Mouse (Mus musculus) kidney, adult 9 months (tissue): Measurements from ENCODE around the gene Clasp1.
A peak's percentile ranks its signal among the peaks of the same experiment; 100 is the strongest.
"Not testable (repeated sequence)": the region's sequence is repeated elsewhere in the genome, so short reads cannot be mapped to it uniquely, and the experiment has no call there.

Experiments
- DNase-seq: peaks from one replicate; pipeline ENCODE4 v3.0.0; 2022

Gene Clasp1

GRCm38 (mm10) chr1:118597475-118598213 lies 208.8 kb downstream of the Clasp1 start:
- no peak for DNase-seq

DNA sequence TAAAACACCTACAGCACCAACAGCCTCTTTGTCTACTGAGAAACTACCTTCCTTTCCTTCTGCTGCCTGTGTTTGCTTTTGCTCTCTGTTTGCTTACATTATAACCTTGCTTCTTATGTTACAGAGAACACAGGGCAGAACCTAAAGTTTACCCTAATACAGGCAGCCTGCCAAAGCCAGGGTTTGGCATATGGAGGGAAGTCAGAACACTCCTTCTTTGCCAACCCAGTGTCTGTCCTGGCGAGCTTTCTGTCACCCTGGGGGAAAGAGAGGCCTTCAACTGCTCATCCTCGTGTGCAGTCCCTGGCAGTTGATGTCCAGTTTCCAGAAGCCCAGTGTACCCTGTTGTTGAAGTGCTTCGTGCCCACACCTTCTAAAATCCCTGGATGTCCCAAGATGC lies 209.5 kb downstream of the Clasp1 start:
- no peak for DNase-seq

DNA sequence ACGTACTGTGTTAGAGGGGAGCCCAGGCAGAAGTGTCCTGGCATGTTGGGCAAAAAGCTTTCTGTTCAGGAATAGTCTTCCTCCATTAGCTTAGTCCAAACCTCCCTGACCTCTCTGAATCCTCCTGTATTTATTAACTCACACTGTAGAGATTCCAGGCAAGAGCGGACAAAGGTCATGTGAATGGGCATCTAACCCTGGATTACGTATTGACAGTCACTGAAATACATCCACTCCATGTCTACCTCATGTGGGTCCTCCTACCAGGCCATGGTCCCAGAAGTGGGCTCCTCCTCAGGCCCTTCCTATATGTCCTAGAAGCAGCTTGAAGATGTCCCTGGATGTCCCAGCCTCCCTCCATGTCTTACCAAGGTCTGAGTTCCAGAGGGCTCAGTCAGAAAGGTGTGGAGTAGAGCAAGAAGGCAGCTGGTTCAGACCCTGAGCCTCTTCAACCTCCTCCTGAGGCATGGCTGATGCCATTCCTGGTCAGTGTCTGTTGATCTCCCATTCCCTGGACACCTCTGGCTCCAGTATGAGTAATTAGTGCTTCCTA lies 224.8 kb downstream of the Clasp1 start:
- DNase-seq: peak; percentile 94

DNA sequence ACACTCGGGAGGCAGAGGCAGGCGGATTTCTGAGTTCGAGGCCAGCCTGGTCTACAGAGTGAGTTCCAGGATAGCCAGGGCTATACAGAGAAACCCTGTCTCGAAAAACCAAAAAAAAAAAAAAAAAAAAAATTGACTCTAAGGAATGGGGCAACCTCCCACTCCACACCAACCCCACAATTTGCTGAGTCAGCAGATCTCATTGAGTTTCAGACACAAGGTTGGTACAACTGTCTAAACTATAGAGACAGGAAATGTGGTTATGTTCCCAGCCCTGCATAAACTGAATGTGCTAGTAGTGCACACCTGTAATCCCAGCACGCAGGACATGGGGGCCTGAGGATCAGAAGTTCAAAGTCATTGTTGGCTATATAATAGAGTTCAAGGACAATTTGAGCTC lies 232.2 kb downstream of the Clasp1 start:
- not testable (repeated sequence) for DNase-seq

DNA sequence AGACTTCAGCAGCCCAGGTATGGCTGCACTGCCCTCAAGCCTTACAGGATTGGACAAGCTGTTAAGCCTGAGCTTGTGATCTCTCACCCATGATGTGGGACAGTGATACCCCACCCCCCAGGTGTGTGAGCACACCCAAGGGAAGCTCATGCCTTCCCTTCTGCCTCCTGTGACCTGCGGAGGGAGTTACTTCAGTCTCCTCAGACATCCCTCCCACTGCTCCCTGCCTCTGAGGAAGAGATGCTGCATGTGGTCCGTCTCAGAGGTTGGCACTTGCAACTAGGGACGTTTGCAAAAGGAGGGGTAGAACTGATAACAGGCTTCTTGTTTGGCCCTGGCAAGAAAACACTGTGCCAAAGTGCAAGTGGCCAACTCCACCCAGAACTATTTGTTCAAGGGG lies 234.0 kb downstream of the Clasp1 start:
- no peak for DNase-seq

GRCm38 (mm10) chr1:118625461-118625860 lies 236.6 kb downstream of the Clasp1 start:
- no peak for DNase-seq

DNA sequence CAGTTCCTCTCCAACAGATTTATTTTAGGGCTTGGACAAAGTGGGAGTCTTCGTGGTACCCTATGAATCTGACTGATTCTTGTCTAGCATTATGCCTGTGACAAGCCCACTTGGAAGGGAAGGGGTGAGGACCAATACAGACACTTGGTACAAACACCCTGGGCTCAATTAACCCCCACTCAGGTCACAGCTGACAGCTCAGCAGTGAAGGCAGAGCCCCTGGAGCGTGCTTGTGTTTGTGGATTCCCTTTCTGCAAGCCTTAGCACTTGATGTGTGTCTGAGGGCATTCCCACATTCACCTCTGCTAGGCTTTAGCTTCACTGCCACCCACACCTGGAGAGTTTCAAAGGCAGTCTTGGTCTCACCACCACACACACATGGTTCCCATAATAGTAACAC lies 237.1 kb downstream of the Clasp1 start:
- no peak for DNase-seq

DNA sequence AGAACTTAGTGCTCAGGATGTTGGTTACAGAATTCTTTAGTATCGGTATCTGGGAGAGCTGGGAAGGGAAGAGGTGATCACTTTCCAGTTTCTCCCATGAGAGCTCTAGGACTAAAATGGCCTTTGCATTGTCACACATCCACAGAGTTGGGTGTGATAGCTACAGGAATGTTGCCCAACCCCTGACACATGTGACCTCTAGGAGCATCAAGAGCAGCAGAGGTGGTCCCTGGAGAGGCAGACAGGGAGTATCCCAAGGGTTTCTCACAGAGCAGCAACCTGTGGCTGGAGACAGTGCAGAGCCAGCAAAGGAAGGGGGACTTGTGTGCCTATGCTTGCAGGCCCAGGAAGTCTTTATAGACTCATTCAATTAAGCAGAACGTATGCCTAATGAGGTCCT lies 237.6 kb downstream of the Clasp1 start:
- no peak for DNase-seq

DNA sequence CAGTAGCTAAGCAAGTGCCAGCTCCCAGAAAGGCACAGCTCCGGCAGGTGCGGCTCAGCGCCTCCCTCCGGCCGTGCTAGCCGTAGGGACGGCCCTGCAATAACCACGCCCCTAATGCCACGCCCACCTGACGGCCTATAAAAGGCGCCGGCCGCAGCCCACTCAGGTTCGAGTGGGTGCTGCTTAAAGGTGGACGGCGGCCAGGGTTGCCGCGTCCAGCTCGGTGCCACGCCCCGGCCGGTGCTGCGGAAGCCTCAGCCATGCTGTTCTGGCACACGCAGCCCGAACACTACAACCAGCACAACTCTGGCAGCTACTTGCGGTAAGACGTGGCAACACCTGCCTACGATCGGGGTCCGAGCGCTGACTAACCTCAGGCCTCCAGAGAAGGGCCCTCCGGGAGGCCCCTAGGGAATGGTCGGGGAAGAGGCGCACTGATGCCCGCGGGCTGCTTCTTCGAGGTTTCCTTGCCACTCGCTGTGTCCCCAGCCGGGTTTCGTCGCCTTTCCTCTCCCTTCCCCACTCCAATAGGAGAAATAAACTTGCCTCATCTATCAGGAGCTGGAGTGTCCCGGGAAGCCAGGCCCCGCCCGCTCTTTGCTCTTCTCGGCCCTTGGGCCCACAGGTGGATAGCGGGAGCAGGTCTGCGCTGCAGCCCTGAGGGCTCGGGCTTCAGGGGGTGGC lies 239.1 kb downstream of the Clasp1 start, which contains the start of gene Tfcp2l1:
Gene Tfcp2l1, plus strand, starts transcription at position 165 of the 684 bp plus-strand sequence.
- peak; percentile 96 for DNase-seq

DNA sequence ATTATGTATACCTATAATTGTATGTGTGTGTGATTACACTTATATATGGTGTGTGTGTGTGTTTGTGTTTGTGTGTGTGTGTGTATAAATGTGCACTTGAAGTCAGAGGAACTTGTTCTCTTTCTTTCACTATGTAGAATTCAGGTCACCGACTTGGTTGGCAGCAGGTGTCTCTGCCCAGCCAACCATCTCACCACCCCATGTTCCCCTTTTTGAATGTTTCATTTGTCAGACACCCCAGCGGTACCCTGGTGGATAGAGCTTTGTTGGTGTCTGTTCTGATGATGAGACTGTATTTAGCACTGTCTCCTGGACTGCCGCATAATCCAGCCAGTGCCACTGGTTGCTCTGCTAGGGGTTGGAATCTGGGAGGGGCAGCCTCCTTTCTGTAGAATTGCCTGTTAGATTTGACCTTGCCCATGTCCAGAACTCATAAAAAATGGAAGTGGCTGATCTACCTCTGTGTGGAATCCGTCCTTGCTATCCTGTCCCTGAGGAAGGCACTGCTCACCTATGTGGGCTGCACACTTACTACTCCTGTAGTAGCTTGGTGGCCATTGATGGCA lies 244.6 kb downstream of the Clasp1 start:
- no peak for DNase-seq

- no peak for DNase-seq
Measured at GRCm38 (mm10) chr1:118642296-118642999, 253.6 kb downstream of the Clasp1 start.

DNA sequence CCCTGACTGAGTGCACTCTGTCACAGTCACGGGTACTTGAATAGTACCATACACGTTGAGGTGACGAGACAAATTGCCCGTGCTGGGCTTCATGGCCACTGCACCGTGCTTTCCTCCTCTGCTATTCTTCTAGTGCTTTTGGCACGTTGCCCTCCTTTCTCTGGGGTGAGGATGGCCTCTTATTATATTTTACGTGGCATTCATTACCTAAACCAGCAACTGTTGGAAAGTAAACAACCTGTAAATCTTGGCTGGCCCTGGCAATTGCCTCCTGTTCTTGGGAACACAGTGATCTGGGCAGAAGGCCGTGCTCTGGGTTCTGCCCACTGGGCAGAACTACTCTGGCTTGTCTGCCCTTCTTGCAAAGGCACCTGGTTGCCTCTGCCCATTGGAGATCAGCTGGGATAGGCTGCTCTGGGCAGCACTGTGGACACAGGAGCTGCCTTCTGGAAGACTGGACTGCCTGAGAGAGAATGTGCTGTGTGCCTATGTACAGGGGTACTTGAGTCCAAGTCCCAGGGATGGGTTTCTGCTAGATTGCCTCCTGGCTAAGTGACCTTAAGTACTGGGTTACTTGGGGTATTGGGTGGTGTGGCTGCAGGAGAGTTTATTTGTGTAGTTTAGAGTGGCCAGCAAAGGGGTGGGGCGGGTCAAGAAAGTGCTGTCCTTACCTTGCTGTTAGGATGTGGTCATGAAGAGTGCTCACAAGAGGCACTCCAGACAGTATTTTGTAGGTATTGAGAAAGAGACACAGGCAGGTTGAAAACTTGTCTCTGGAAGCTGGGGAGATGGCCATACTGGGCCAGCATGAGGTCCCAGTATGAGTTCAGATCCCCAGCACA lies 254.5 kb downstream of the Clasp1 start:
- DNase-seq: peak; percentile 82

DNA sequence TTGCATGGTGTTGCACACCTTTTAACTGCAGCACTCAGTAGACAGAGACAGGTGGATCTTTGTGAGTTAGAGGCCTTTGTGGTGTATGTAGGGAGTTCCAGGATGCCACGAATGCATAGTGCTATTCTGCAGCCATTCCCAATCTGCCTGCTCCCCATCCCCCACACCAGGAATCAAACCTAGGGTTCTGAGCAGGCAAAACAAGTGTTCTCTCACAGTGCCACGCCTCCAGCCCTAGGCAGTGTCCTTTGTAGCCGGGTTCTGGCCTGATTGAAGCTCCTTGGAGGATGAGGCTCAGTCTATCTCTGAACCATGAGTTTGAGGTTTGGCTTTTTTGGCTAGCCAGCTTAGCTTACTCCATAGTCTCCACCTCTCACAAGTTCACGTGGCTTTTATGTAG lies 256.8 kb downstream of the Clasp1 start:
- no peak for DNase-seq

GRCm38 (mm10) chr1:118648015-118648414 lies 259.2 kb downstream of the Clasp1 start:
- DNase-seq: peak; percentile 58

DNA sequence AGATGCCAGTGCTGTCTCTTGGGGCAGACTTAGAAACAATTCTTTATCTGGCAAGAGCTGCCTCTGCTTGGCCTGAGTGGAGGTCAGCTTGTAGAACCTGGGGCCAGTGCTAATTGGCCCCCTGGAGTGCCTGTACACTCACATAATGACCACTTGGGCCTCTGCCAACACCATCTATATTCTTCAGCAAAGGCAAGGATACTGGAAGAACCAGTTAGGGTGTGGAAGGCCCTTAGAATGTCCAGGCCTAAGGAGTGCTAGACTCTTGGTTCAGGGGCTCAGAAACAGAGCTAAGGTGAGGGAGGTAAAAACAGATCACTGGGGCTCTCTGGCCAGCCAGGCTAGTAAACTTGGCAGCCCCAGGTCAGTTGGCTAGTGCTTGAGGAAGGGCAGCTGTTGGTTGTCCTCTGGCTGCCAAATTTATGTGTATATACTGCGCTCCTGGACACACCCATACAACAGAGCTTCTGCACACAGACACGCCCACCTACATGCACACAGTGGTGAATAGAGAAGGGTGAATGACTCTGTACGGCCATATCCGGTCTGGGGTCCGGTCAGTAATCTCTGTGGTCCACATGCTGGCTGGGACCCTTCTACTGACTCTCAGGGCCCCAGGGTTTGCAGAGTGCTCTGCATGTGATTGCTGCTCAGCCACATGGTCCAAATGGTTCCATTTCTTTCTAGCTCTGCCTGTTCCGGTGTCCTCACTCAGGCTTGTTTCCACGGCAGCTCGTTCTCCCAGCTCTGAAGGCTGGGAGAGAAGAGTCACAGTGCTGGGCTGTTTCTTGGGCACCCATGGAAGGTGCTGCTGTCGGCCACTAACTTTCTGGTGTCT lies 261.3 kb downstream of the Clasp1 start:
- DNase-seq: peak; percentile 50

DNA sequence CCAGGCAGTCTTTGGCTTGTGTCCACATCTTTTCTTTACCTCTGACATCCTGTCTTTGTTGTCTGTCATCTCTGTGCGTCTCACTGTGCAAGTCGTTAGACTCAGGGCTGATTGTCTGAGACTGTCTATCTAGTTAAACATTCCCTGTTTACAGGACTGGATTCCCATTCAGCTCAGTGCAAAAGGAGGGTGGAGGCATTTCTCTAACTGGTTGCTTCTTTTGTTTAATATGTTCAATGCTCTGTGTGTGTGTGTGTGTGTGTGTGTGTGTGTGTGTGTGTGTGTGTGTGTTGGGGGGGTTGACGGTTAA lies 261.9 kb downstream of the Clasp1 start:
- DNase-seq: no peak

DNA sequence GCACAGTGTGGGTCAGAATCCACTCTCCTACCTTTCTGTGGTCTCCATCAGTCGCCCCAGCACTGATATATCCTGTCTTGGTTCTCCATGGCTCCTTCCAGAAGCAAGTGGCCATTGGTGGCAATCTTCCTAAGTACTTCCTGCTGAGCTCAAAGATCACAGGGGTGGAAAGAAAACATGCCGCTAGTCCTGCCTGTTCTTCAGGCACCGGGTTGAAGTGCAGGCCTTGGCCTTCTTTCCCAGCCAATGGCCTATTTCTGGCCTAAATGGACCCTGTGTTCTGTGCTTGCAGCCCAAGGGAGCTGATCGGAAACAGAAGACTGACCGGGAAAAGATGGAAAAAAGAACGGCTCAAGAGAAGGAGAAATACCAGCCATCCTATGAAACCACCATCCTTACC lies 269.9 kb downstream of the Clasp1 start:
- DNase-seq: peak; percentile 57

GRCm38 (mm10) chr1:118660880-118661465 lies 272.1 kb downstream of the Clasp1 start:
- DNase-seq: peak; percentile 84
